In genomic region chr11:31846771-31847468, GRCm38 (mm10) we compare ENCODE assay signal across 12 mouse cellular contexts. TPM values are rescaled to one million over a fixed set of nuclear protein-coding genes. Genes with fewer than 3 reads are reported as not detected.
DNase-seq lines count a peak whose midpoint lies in the region; ATAC-seq lines count a peak whose summit lies in the region.
"Had no signal": no experiment of that assay in that cellular context is flagged by ENCODE, and none has a peak within 500 bp of the region (broad histone marks: within the 10 kb centered on the region; RNA-seq: fewer than 3 reads in every experiment).

No protein-coding gene starts in this region.

- DNase-seq in heart, adult 11 months, result peak; percentile 37
- no peak for DNase-seq in heart, postnatal 36 days
- peak; percentile 76 for DNase-seq in Muller cell, postnatal 12 days (ENCODE audit: inconsistent ontology term)
- DNase-seq in midbrain, embryonic 11.5 days (ENCODE audit: low spot score, missing footprints), result peak; percentile 91
- no peak for DNase-seq in testis, postnatal 10 days (ENCODE audit: low spot score)
- no peak for DNase-seq in ovary, postnatal 14 days (ENCODE audit: low spot score)
- no peak for DNase-seq in heart, postnatal 14 days

- no peaks in the 10 kb centered on the region for H3K9me3 ChIP-seq in forebrain, embryonic 15.5 days
- no peaks in the 10 kb centered on the region for H3K9me3 ChIP-seq in midbrain, embryonic 11.5 days (ENCODE audit: control insufficient read depth, low read length)
- H3K9me3 ChIP-seq: heart, embryonic 10.5 days; limb, embryonic 10.5 days had no signal

- no peaks in the 10 kb centered on the region for H3K36me3 ChIP-seq in forebrain, embryonic 15.5 days
- H3K36me3 ChIP-seq in midbrain, embryonic 11.5 days (ENCODE audit: control insufficient read depth, insufficient read depth, low read length), result no peaks in the 10 kb centered on the region
- H3K36me3 ChIP-seq: heart, embryonic 10.5 days; limb, embryonic 10.5 days had no signal

- no peak overlapping the region for H3K4me3 ChIP-seq in forebrain, embryonic 15.5 days
- no peak overlapping the region for H3K4me3 ChIP-seq in midbrain, embryonic 11.5 days (ENCODE audit: low read depth, low read length)
- H3K4me3 ChIP-seq: heart, embryonic 10.5 days; limb, embryonic 10.5 days had no signal

- no peak overlapping the region for H3K9ac ChIP-seq in forebrain, embryonic 15.5 days (replicated peaks)
- H3K9ac ChIP-seq in midbrain, embryonic 11.5 days (ENCODE audit: low read length), result no peak overlapping the region

- ATAC-seq in forebrain, embryonic 15.5 days (replicated peaks), result peak; percentile 97
- ATAC-seq in midbrain, embryonic 11.5 days (ENCODE audit: low FRiP score), result peak; percentile 98
- ATAC-seq: inflammation-experienced regulatory T-cells, adult 6 months; lung, postnatal 0 days had no signal

- intact Hi-C loops in heart, postnatal 36 days (cut with DNase I), result no loop called here
- intact Hi-C loops in heart, postnatal 14 days (cut with DNase I), result loop anchor here (5.0 kb wide), 1 partner anchor 95 kb away; no protein-coding TSS in a partner anchor

- peaks cover 14% of the 10 kb centered on the region for H3K4me1 ChIP-seq in forebrain, embryonic 15.5 days
- peaks cover 7% of the 10 kb centered on the region for H3K4me1 ChIP-seq in midbrain, embryonic 11.5 days (ENCODE audit: control insufficient read depth, insufficient read depth, low read length)

- 10% methylated on average over 9 of the region's 9 CpGs for WGBS in forebrain, embryonic 15.5 days
- 37% methylated on average over 9 of the region's 9 CpGs for WGBS in midbrain, embryonic 11.5 days

- peak overlapping the region; percentile 72 for H3K27ac ChIP-seq in forebrain, embryonic 15.5 days (replicated peaks)
- peak overlapping the region; percentile 78 for H3K27ac ChIP-seq in midbrain, embryonic 11.5 days (ENCODE audit: low read depth, low read length)
- H3K27ac ChIP-seq: heart, embryonic 10.5 days; limb, embryonic 10.5 days had no signal

- no peak overlapping the region for H3K4me2 ChIP-seq in forebrain, embryonic 15.5 days (replicated peaks)
- peak overlapping the region; percentile 18; the same call in 1 of the 2 replicates for H3K4me2 ChIP-seq in midbrain, embryonic 11.5 days

- H3K27me3 ChIP-seq in forebrain, embryonic 15.5 days, result no peaks in the 10 kb centered on the region
- H3K27me3 ChIP-seq in midbrain, embryonic 11.5 days (ENCODE audit: control insufficient read depth, insufficient read depth, low read length), result no peaks in the 10 kb centered on the region

RNA-seq across cellular contexts. Expression of gene Cpeb4, which starts 25.1 kb away (rescaled TPM):
- 100 to 1,000 TPM in 1 of 2 experiments, 10 to 100 TPM in 1; 86.7 to 102 TPM for total RNA-seq in heart, postnatal 36 days (2021)
- 15.9 and 16.4 TPM in 2 replicates for polyA plus RNA-seq in forebrain, embryonic 15.5 days (2015; fragmentation: Nextera tagmentation; extraction: Ambion mirVana)
- 11.7 and 17.2 TPM in 2 replicates for polyA plus RNA-seq in midbrain, embryonic 11.5 days (2014; fragmentation: Nextera tagmentation; extraction: Ambion mirVana)
- 10 to 100 TPM; 82.8 to 94.9 TPM for total RNA-seq in heart, postnatal 14 days (2021)

Comparison
In these comparisons a context has a peak if more than half of its experiments do, and no peak if none do; other contexts are left out.
1. DNase-seq: peak in heart, adult 11 months (single experiment), Muller cell, postnatal 12 days (single experiment) and midbrain, embryonic 11.5 days (single experiment); none in heart, postnatal 36 days (0 of 2), testis, postnatal 10 days (single experiment), ovary, postnatal 14 days (single experiment) and heart, postnatal 14 days (0 of 2).